Mouse (Mus musculus) ovary, postnatal 10 days (tissue): ENCODE data around the gene Acvr1.

Experiments
- DNase-seq: peaks from one replicate; pipeline ENCODE4 v3.0.0; 2022; ENCODE audit warnings: low spot score

The Acvr1 gene

GRCm38 (mm10) chr2:58520727-58521126 is 46.2 kb downstream of the Acvr1 start:
- no peak for DNase-seq

- DNase-seq, result no peak
These were observed 48.4 kb downstream of the Acvr1 start for GRCm38 (mm10) chr2:58518517-58518916.

GRCm38 (mm10) chr2:58516920-58517319 is 50.0 kb downstream of the Acvr1 start:
- DNase-seq, result no peak

GRCm38 (mm10) chr2:58516000-58516399 is 51.0 kb downstream of the Acvr1 start:
- DNase-seq, result no peak

- no peak for DNase-seq
These were observed 52.5 kb downstream of the Acvr1 start for GRCm38 (mm10) chr2:58514489-58514888.

- DNase-seq, result no peak
These were observed 53.7 kb downstream of the Acvr1 start for GRCm38 (mm10) chr2:58513212-58513611.

- no peak for DNase-seq
These were observed 56.8 kb downstream of the Acvr1 start for GRCm38 (mm10) chr2:58510192-58510591.

GRCm38 (mm10) chr2:58505306-58506090 is 61.5 kb downstream of the Acvr1 start:
- DNase-seq, result no peak

- DNase-seq, result no peak
These were observed 70.1 kb downstream of the Acvr1 start for GRCm38 (mm10) chr2:58496647-58497410.

GRCm38 (mm10) chr2:58495271-58495670 is 71.7 kb downstream of the Acvr1 start:
- no peak for DNase-seq

GRCm38 (mm10) chr2:58493685-58494635 is 73.0 kb downstream of the Acvr1 start:
- no peak for DNase-seq

GRCm38 (mm10) chr2:58489275-58489674 is 77.7 kb downstream of the Acvr1 start:
- no peak for DNase-seq

- DNase-seq, result no peak
These were observed 78.6 kb downstream of the Acvr1 start for GRCm38 (mm10) chr2:58488404-58488803.

GRCm38 (mm10) chr2:58487279-58487560 is 79.7 kb downstream of the Acvr1 start:
- DNase-seq, result no peak

GRCm38 (mm10) chr2:58486441-58487278 is 80.3 kb downstream of the Acvr1 start:
- DNase-seq, result no peak

GRCm38 (mm10) chr2:58485683-58486082 is 81.3 kb downstream of the Acvr1 start:
- DNase-seq, result no peak

GRCm38 (mm10) chr2:58485152-58485551 is 81.8 kb downstream of the Acvr1 start:
- no peak for DNase-seq

GRCm38 (mm10) chr2:58484284-58484965 is 82.5 kb downstream of the Acvr1 start:
- no peak for DNase-seq

GRCm38 (mm10) chr2:58481450-58482100 is 85.4 kb downstream of the Acvr1 start:
- no peak for DNase-seq

- no peak for DNase-seq
These were observed 86.2 kb downstream of the Acvr1 start for GRCm38 (mm10) chr2:58480764-58481163.
